Mouse (Mus musculus) thymus, adult 18-20 months (tissue): ENCODE results near the gene Nat8f4.
"Not testable (repeated sequence)": the region's sequence is repeated elsewhere in the genome, so short reads cannot be mapped to it uniquely, and the experiment has no call there.

ENCODE experiments used
- DNase-seq, 2 experiments: peaks; one replicate each; pipeline ENCODE4 v3.0.0; 2022; ENCODE audit warnings: mixed read lengths in 2 of 2

The Nat8f4 gene

GRCm38 (mm10) chr6:85898596-85899475, 5.8 kb downstream of the Nat8f4 start:
- not testable (repeated sequence) for DNase-seq

- not testable (repeated sequence) for DNase-seq
These were observed 9.5 kb downstream of the Nat8f4 start for GRCm38 (mm10) chr6:85895061-85895648.

GRCm38 (mm10) chr6:85888961-85889360, 15.7 kb downstream of the Nat8f4 start:
- no peak for DNase-seq

- no peak for DNase-seq
These were observed 20.4 kb downstream of the Nat8f4 start for GRCm38 (mm10) chr6:85884311-85884710.

- DNase-seq: not testable (repeated sequence)
These were observed 21.4 kb downstream of the Nat8f4 start for GRCm38 (mm10) chr6:85883246-85883645.

GRCm38 (mm10) chr6:85869006-85869405, 35.7 kb downstream of the Nat8f4 start, which contains the start of gene Nat8f2:
TSS of gene Nat8f2 (minus strand) at chr6:85869158.
- DNase-seq: not testable (repeated sequence)

DNA sequence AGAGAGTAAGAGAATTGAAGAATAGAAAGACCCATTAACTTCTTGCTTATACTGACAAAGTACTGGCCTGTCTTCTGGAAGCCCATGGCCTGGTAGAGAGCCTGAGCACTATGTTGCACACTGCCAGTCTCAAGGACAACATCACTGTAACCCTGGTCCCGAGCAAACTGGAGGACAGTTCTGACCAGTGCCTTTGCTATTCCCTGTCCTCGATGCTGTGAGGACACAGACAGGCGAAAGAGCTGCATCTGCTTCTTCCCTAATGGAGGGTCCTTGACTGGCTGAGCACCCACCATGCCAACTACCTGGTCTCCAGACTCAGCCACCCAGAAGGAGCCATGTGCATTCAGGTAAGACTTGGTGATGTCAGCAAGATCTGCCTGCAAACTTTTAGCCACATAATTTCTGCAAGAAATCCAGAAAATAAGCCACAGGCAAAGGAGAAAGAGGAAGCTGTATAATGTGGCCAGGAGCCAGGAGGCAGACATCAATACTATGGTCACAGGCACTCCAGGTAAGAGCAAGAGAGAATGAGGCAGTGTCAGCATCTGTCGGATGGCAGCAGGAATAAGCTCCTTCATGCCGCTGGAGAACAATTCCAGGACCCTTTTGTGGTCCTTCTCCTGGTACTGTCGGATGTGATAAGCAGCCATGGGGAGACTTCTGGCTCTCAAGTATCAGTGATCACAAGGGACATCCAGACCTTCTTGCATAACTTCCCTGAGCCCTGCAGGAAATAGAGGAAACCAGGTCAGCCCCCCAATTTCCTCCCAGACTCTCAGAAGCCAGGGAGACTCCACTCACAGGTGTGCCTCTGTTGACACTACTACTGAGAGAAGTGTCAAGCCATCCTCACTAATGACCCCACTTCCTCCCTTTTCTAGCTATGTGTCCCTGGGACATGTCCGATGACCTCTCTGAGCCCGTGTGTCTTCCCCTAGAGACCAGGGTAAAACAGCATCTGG, 36.7 kb downstream of the Nat8f4 start:
- no peak for DNase-seq

GRCm38 (mm10) chr6:85866995-85867394, 37.7 kb downstream of the Nat8f4 start:
- not testable (repeated sequence) for DNase-seq

- not testable (repeated sequence) for DNase-seq
These were observed 38.5 kb downstream of the Nat8f4 start for GRCm38 (mm10) chr6:85866166-85866565.

GRCm38 (mm10) chr6:85864900-85865639, 39.6 kb downstream of the Nat8f4 start:
- DNase-seq: not testable (repeated sequence)

DNA sequence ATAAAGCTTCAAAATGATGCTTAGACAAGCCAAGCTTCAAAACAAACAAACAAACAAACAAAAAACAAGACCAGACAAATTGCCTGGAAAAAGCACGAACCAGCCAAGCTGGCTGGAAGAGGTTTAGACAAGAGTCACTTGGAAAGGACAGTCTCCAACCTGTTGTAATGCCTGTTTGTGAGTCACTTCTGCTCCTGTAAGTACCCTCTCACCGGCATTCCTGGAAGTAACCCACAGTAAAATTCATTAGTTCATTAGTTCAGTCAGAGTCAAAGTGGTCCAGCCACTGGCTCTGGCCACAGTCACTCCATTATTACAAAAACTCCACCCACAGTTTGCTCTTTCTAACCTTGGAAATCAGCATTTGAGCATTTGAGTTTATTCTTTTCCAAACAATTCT, 40.8 kb downstream of the Nat8f4 start:
- DNase-seq: no peak

GRCm38 (mm10) chr6:85863136-85863535, 41.5 kb downstream of the Nat8f4 start:
- no peak for DNase-seq

DNA sequence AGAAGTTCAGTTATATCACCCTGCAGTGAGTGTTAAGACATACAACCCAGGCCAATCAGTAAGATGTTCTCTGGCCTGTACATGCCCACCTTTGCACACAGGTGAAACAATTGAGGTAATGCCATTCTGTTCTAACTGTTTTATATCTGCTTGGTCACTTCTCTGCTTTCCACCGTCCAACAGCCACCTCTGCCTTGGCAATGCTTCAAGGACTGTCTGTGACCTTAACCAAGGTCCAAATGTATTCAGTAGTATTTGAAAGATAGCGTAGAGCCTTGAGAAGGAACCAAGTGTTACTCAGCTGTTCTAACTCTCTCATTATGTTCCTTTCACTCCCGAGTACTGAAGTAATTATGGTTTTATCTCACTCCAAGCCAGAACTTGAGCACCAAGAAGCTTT, 42.1 kb downstream of the Nat8f4 start:
- DNase-seq: no peak

GRCm38 (mm10) chr6:85861247-85861646, 43.4 kb downstream of the Nat8f4 start:
- DNase-seq: no peak

DNA sequence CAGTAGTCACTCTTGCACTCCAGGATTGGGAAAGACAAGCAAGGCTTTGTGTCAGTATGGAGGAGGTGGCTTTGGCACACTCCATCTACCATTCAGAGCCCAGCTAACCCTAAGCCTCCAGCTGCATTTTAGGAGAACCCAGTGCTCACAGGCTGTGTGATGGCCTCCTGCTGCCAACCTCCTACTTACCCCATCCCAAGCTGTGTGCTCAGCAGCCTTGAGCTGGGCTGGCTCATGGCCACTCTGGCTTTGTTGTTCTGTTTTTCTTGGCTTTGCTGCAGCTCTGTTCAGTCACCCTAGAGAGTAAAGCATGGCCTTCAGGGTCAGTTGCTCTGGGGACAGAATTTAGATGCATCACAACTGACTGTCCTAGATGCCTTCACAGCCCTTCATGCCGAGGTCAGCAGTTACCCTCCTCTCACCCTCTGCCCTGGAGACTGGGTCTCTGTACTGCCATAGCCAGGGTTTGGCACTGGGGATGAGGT, 48.4 kb downstream of the Nat8f4 start:
- no peak for DNase-seq

GRCm38 (mm10) chr6:85853481-85853880, 51.2 kb downstream of the Nat8f4 start:
- DNase-seq: no peak

GRCm38 (mm10) chr6:85851062-85851773, 53.5 kb downstream of the Nat8f4 start:
- no peak for DNase-seq

DNA sequence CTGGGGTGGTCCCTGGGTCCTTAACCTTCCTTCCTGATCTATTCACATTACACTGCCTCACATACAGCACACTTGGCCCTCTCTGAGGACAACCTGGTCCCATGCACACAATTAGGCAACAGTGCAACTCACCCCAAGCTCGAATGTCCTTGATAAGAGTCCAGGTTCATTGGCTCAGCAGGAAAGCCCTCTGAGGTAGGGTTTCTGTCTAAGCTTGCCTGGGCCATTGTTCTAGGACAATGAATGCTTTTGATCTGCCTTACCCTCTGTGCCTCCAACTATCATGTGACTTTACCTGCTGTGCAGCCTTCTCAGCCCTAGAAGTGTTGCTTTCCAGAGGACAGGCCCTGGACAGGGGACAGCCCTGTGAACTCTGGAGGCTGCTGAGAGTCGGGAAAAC, 55.4 kb downstream of the Nat8f4 start:
- DNase-seq: no peak
